In the genomic region with DNA sequence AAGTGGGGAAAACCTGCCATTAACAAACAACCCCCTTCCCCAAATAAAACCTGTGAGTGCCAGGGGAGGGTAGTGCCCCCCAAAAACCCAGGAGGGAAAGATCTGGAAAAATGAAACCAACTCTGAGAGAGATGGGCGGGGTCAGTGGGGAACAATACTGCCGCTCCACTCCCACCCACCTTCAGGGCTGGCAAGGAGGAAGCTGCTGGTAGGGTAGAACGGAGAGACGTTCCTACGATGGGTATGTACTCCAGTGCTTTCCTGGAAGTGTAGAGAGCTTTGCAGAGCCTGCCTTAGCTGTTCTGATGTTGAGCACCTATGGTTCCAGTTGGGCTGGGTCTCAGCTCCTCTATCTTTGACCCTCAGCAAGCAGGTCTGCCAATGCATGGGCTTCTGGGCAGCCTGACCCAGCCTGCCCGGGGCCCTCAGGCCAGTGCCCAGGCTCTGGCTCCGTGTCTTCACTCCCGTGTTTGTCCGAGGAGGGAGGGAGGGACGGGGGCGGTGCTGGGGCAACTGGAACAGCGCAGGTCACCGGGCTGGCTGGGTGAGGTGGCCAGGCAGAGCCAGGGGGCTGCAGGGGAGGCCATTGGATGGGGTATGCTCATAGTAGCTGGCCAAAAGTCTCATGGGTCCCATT, we compare ENCODE assay signal across 9 mouse cellular contexts. TPM values are rescaled to one million over a fixed set of nuclear protein-coding genes. Genes with fewer than 3 reads are reported as not detected.
DNase-seq lines count a peak whose midpoint lies in the region; ATAC-seq and TF ChIP-seq lines count a peak whose summit lies in the region.
"Had no signal": no experiment of that assay in that cellular context is flagged by ENCODE, and none has a peak within 500 bp of the region (broad histone marks: within the 10 kb centered on the region; RNA-seq: fewer than 3 reads in every experiment).

No protein-coding gene starts in this region.

- H3K4me1 ChIP-seq in CH12.LX (ENCODE audit: control insufficient read depth in 1 of 2, insufficient read depth in 2 of 2), result 0 out of 4 replicates have a peak, but pooled peaks cover 0 to 4% of the 10 kb centered on the region in 2 experiments
- H3K4me1 ChIP-seq in hindbrain, embryonic 13.5 days (replicated peaks), result peaks cover 61% of the 10 kb centered on the region
- peaks cover 69% of the 10 kb centered on the region for H3K4me1 ChIP-seq in midbrain, embryonic 13.5 days (replicated peaks)

- no peak for DNase-seq in CH12.LX (ENCODE audit: extremely low read depth)
- DNase-seq in brain, adult 2 months (ENCODE audit: low read depth, low spot score), result peak; percentile 54
- DNase-seq in adrenal gland, adult (ENCODE audit: inconsistent age in 2 of 2, low spot score in 1 of 2), result no peak
- DNase-seq in kidney, postnatal 14 days, result no peak
- no peak for DNase-seq in right cerebral cortex, postnatal 4 days
- DNase-seq: cerebellum, adult 2 months had no signal

- WGBS in hindbrain, embryonic 13.5 days, result 55% methylated on average over 13 of the region's 13 CpGs
- WGBS in midbrain, embryonic 13.5 days, result 58% methylated on average over 13 of the region's 13 CpGs

- dilution Hi-C loops in CH12.LX (cut with MboI; ENCODE audit: extremely low pct_ligation_motif_present, extremely low pct_unique_long_range_greater_than_20kb, low sequenced_read_pairs), result no loop called here

- no peak for TF ChIP-seq EP300 in CH12.LX (IDR thresholded peaks at IDR 0.05; ENCODE audit: low read length)

- TF ChIP-seq RAD21 in CH12.LX (IDR thresholded peaks at IDR 0.05; ENCODE audit: low read depth, low read length), result no peak

- H3K4me2 ChIP-seq in CH12.LX (ENCODE audit: insufficient read depth, low read depth, poor library complexity, severe bottlenecking), result peak overlapping the region; percentile 41
- H3K4me2 ChIP-seq in hindbrain, embryonic 13.5 days, result peak overlapping the region; percentile 74
- peak overlapping the region; percentile 72 for H3K4me2 ChIP-seq in midbrain, embryonic 13.5 days (replicated peaks)

- H3K9ac ChIP-seq in CH12.LX (ENCODE audit: insufficient read depth, low read depth), result no peak overlapping the region
- peak overlapping the region; percentile 92 for H3K9ac ChIP-seq in hindbrain, embryonic 13.5 days
- H3K9ac ChIP-seq in midbrain, embryonic 13.5 days (replicated peaks), result peak overlapping the region; percentile 89

- no peak for TF ChIP-seq CTCF in CH12.LX (conservative IDR thresholded peaks at IDR 0.05 in 1 of 2, IDR thresholded peaks at IDR 0.05 in 1 of 2; ENCODE audit: low read depth in 2 of 2, low read length in 2 of 2)

- H3K27ac ChIP-seq in CH12.LX (ENCODE audit: insufficient read depth, low read depth), result no peak overlapping the region
- H3K27ac ChIP-seq in hindbrain, embryonic 13.5 days, result peak overlapping the region; percentile 96
- H3K27ac ChIP-seq in midbrain, embryonic 13.5 days, result peak overlapping the region; percentile 94

- no peaks in the 10 kb centered on the region for H3K36me3 ChIP-seq in CH12.LX (replicated peaks in 1 of 2; ENCODE audit: control insufficient read depth in 1 of 2, insufficient read depth in 1 of 2, low read length in 1 of 2)
- peaks cover 33% of the 10 kb centered on the region for H3K36me3 ChIP-seq in hindbrain, embryonic 13.5 days
- peaks cover 30% of the 10 kb centered on the region for H3K36me3 ChIP-seq in midbrain, embryonic 13.5 days

- ATAC-seq in hindbrain, embryonic 13.5 days (ENCODE audit: low FRiP score), result no peak
- ATAC-seq in midbrain, embryonic 13.5 days, result no peak
- no peak for ATAC-seq in erythroblast, adult 5-6 weeks (replicated peaks; ENCODE audit: low FRiP score, poor library complexity, severe bottlenecking)

- TF ChIP-seq POLR2A in CH12.LX (IDR thresholded peaks at IDR 0.05; ENCODE audit: low read depth, low read length), result no peak

- in situ Hi-C loops in CH12.LX (cut with MboI; ENCODE audit: low pct_ligation_motif_present, low pct_unique_long_range_greater_than_20kb, low sequenced_read_pairs), result no loop called here

- H3K9me3 ChIP-seq in CH12.LX (replicated peaks; ENCODE audit: low read length), result no peaks in the 10 kb centered on the region
- H3K9me3 ChIP-seq in hindbrain, embryonic 13.5 days, result no peaks in the 10 kb centered on the region
- no peaks in the 10 kb centered on the region for H3K9me3 ChIP-seq in midbrain, embryonic 13.5 days

- H3K27me3 ChIP-seq in CH12.LX (replicated peaks), result peaks cover 90% of the 10 kb centered on the region
- H3K27me3 ChIP-seq in hindbrain, embryonic 13.5 days, result no peaks in the 10 kb centered on the region
- no peaks in the 10 kb centered on the region for H3K27me3 ChIP-seq in midbrain, embryonic 13.5 days

- H3K79me2 ChIP-seq in CH12.LX (replicated peaks; ENCODE audit: control insufficient read depth, extremely low read depth, insufficient read depth, poor library complexity, severe bottlenecking), result no peaks in the 10 kb centered on the region

- H3K4me3 ChIP-seq in CH12.LX (replicated peaks in 1 of 3; ENCODE audit: low read depth in 2 of 3, low read length in 2 of 3, poor library complexity in 1 of 3), result peak overlapping the region in 1 of 3 experiments; percentile 12
- peak overlapping the region; percentile 60 for H3K4me3 ChIP-seq in hindbrain, embryonic 13.5 days
- H3K4me3 ChIP-seq in midbrain, embryonic 13.5 days (replicated peaks), result peak overlapping the region; percentile 60

TF ChIP-seq in CH12.LX, 34 proteins besides CTCF, POLR2A, EP300 and RAD21:
- TF ChIP-seq TBP (conservative IDR thresholded peaks at IDR 0.05; ENCODE audit: low read depth, low read length), result no peak
- TF ChIP-seq CHD1 (IDR thresholded peaks at IDR 0.05; ENCODE audit: low read depth, low read length), result no peak
- no peak for TF ChIP-seq USF2 (conservative IDR thresholded peaks at IDR 0.05; ENCODE audit: low read depth, low read length)
- TF ChIP-seq E2F4 (IDR thresholded peaks at IDR 0.05; ENCODE audit: insufficient replicate concordance, low read depth, low read length), result no peak
- TF ChIP-seq MAZ (IDR thresholded peaks at IDR 0.05; ENCODE audit: low read depth, low read length), result no peak
- no peak for TF ChIP-seq POLR2AphosphoS2 (IDR thresholded peaks at IDR 0.05; ENCODE audit: low read depth, low read length)
- no peak for TF ChIP-seq CHD2 (IDR thresholded peaks at IDR 0.05; ENCODE audit: low read length)
- no peak for TF ChIP-seq JUND (conservative IDR thresholded peaks at IDR 0.05; ENCODE audit: low read depth, low read length)
- TF ChIP-seq NRF1 (IDR thresholded peaks at IDR 0.05; ENCODE audit: low read depth, low read length), result no peak
- TF ChIP-seq ZNF384 (IDR thresholded peaks at IDR 0.05; ENCODE audit: low read depth, low read length), result no peak
- TF ChIP-seq USF1 (IDR thresholded peaks at IDR 0.05; ENCODE audit: low read depth, low read length), result no peak
- TF ChIP-seq JUN (IDR thresholded peaks at IDR 0.05; ENCODE audit: insufficient read depth, low read depth, low read length), result no peak
- TF ChIP-seq MAX (IDR thresholded peaks at IDR 0.05; ENCODE audit: low read length), result no peak
TF ChIP-seq in CH12.LX: peak in this region for 0.

RNA-seq across cellular contexts. Expression of a gene that starts 18.6 kb away (rescaled TPM):
- total RNA-seq in CH12.LX (2012; rRNA removed), result 0.55 and 0.59 TPM in 2 replicates
- 0.05 TPM in 1 of 2 replicates, not detected in the other for total RNA-seq in CH12.LX (2014; rRNA removed)
- 0.11 TPM in 1 of 2 replicates, not detected in the other for polyA plus RNA-seq in CH12.LX (2012; ENCODE audit: insufficient read length, low read depth)
- polyA plus RNA-seq in hindbrain, embryonic 13.5 days (2015; fragmentation: Nextera tagmentation; extraction: Ambion mirVana), result 56.2 and 57.1 TPM in 2 replicates
- 55.8 and 67.7 TPM in 2 replicates for polyA plus RNA-seq in midbrain, embryonic 13.5 days (2015; fragmentation: Nextera tagmentation; extraction: Ambion mirVana)
- total RNA-seq in erythroblast, adult 5-6 weeks (2015; ENCODE audit: low replicate concordance), result 8.2 and 9.6 TPM in 2 replicates
- total RNA-seq in erythroblast, adult 5-6 weeks (2017; ENCODE audit: low replicate concordance), result 6.8 and 7.4 TPM in 2 replicates

RNA-seq across cellular contexts. Expression of a gene that starts 52.6 kb away (rescaled TPM):
- total RNA-seq in CH12.LX (2012; rRNA removed) (0.04 and 0.13 TPM in 2 replicates), CH12.LX (2014; rRNA removed) (0.11 TPM in 1 of 2 replicates, not detected in the other)
- 0.07 TPM in 1 of 2 replicates, not detected in the other for polyA plus RNA-seq in CH12.LX (2012; ENCODE audit: insufficient read length, low read depth)
- 0.23 and 0.98 TPM in 2 replicates for polyA plus RNA-seq in hindbrain, embryonic 13.5 days (2015; fragmentation: Nextera tagmentation; extraction: Ambion mirVana)
- 0.72 and 1.0 TPM in 2 replicates for polyA plus RNA-seq in midbrain, embryonic 13.5 days (2015; fragmentation: Nextera tagmentation; extraction: Ambion mirVana)
- total RNA-seq in erythroblast, adult 5-6 weeks (2015; ENCODE audit: low replicate concordance), result not detected in 2 replicates
- total RNA-seq in erythroblast, adult 5-6 weeks (2017; ENCODE audit: low replicate concordance), result not detected in 2 replicates

RNA-seq across cellular contexts. Expression of a gene that starts 56.7 kb away (rescaled TPM):
- total RNA-seq in CH12.LX (2012; rRNA removed), result 3.4 and 3.6 TPM in 2 replicates
- total RNA-seq in CH12.LX (2014; rRNA removed), result 3.2 and 4.6 TPM in 2 replicates
- polyA plus RNA-seq in CH12.LX (2012; ENCODE audit: insufficient read length, low read depth), result 2.6 and 3.6 TPM in 2 replicates
- 14.9 and 15.8 TPM in 2 replicates for polyA plus RNA-seq in hindbrain, embryonic 13.5 days (2015; fragmentation: Nextera tagmentation; extraction: Ambion mirVana)
- 15.7 and 16.3 TPM in 2 replicates for polyA plus RNA-seq in midbrain, embryonic 13.5 days (2015; fragmentation: Nextera tagmentation; extraction: Ambion mirVana)
- total RNA-seq in erythroblast, adult 5-6 weeks (2015; ENCODE audit: low replicate concordance), result 5.4 TPM in 1 of 2 replicates, not detected in the other
- total RNA-seq in erythroblast, adult 5-6 weeks (2017; ENCODE audit: low replicate concordance), result 0.68 TPM in 1 of 2 replicates, not detected in the other

Comparison
In these comparisons a context has a peak if more than half of its experiments do, and no peak if none do; other contexts are left out.
1. RNA of a gene that starts 18.6 kb away (polyA plus RNA-seq): 55.8 to 67.7 TPM in midbrain, embryonic 13.5 days and 56.2 to 57.1 TPM in hindbrain, embryonic 13.5 days; 0.11 TPM in CH12.LX; every median in the first group is over 10 times any median in the second.
2. Peak in every context shown above with its lines, with median percentiles within 50 percentile points of each other: H3K4me2 ChIP-seq.